Mouse (Mus musculus) thymus, postnatal 4 days (tissue): ENCODE data around the gene Chrna5.
"Not testable (repeated sequence)": the region's sequence is repeated elsewhere in the genome, so short reads cannot be mapped to it uniquely, and the experiment has no call there.

Source experiments
- DNase-seq: peaks from one replicate; pipeline ENCODE4 v3.0.0; 2021

Chrna5 gene

DNA sequence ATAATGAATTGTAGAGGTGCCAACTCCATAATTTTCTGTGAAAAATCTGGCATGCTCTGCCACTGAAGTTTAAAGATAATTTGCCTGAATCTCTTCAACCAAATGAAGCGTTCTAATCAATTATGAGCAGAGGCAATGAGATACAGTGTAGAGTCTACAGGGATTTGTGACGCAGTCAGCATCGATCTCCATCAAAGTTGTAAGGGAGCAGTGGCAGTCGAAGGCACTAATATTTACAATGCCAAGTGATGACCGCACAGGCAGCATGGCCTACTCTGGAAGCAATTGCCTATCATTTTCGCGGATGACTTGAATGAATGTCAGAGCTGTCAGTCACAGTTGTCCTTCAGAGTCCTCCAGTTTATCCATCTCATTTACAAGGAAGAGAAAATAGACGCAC lies at the start of gene Chrna5:
Gene Chrna5, plus strand, starts transcription at position 207 of the 400 bp plus-strand sequence.
- no peak for DNase-seq

DNA sequence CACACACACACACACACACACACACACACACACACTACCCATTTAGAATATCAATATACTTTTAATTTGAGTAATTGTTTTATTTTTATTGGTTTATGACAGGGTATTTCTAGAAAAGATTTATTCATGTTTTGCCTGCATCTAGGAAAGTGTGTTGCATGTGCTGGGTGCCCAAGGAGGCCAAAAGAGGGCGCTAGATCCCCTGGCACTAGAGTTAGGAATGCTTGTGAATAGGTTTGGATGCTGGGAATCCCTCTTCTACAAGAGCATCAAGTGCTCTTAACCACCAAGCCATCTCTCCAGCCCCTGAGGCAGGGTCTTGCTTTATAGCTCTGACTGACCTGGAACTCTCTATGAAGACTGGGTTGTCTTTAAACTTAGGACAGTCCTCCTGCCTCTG lies 48.9 kb upstream of the Chrna5 start:
- DNase-seq, result peak; percentile 33

DNA sequence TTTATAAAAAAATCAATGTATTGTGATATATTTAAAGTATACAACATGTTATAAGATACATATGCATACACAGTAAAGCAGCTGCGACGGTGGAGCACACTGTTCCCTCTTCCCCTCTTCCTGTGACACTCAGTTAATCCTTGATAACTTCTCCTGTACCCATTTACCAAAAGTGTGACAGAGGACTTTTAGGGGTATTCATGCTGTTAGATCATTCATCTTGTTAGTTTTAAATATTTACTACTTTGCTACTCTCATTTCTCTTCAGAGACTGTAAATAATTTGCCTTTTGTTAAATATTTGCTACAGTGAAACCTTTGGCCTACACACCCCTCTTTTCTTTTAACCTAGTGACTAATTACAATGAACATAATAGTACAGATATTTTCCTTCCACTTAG lies 48.3 kb upstream of the Chrna5 start:
- no peak for DNase-seq

DNA sequence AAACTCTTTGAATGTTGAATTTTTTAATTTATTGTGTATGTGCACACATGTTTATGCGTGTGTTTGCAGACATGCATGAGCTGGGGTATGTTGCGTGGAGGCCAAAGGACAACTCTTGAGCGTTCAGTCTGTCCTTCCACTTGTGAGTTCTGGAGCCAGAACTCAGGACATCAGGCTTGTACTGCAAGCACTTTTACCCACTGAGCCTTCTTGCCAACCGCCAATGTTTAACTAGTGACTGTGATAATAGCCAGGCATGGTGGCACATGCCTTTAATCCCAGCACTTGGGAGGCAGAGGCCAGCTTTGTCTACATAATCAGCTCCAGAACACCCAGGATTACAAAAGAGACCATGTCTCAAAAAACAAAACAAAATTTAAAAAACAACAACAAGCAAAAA lies 38.6 kb upstream of the Chrna5 start:
- DNase-seq, result no peak

DNA sequence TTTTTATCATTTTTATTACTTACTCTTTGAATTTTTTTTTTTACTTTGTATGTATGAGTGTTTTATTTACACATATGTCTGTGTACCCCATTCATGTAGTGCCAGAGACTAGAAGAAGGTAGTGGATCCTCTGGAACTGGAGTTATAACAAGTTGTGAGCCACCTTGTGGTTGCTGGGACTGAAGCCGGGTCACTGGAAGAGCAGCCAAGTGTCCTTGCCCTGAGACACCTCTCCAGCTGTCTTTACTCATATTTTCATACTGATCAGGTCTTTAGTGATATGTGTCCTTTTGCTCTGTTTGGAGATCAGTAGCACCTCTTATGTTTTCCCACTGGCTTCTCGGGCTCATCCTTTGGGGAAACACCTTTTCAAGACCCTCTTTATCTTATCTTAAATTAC lies 36.2 kb upstream of the Chrna5 start:
- no peak for DNase-seq

DNA sequence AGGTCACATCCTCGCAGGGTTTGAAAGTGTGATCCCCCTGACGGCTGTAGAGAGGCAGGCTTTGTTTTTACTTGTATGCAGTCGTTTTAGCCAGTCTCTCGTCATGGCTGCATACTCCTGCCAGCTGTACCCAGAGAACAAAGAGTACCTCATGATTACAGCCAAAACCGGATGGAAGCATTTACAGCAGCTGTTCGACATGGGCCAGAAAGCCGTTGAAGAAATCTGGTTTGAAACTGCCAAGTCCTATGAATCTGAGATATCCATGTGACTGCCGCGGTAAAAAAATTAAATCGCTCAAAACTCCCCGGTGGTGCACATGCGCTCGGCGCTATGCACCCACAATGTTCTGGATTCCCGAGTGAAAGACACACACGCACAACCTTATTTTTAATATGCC lies 34.4 kb upstream of the Chrna5 start:
- DNase-seq, result no peak

DNA sequence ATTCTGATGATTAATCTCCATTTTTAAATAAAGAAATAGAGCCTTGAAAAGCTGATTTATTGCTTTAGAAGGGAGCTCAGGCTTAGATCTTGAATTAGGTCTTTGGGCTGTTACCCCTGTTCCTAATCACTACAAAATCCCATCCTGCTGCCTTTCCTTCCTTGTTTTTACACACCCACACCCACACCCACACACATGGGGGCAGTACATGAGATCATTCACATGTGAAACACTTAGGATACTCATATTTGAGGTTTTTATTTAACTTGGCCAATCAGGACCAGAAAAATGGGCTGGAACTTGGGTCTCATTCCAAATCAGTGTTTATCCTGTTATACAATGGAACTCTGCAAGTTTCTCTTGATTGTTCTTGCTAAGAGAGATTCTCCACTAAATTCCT lies 31.2 kb upstream of the Chrna5 start:
- no peak for DNase-seq

DNA sequence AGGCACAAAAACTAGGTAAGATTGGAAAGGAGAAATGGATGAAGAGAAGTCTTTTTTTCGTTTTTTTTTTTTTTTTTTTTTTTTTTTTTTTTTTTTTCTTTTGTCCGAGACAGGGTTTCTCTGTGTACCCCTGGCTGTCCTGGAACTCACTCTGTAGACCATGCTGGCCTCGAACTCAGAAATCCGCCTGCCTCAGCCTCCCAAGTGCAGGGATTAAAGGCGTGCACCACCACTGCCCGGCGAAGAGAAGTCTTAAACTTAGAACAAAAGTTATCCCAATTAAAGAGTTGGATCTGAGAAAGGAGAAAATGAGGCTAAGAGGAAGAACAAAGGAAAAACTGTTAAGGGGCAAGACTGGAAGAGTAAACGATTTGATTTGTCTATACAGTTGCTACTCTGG lies 30.5 kb upstream of the Chrna5 start:
- not testable (repeated sequence) for DNase-seq

DNA sequence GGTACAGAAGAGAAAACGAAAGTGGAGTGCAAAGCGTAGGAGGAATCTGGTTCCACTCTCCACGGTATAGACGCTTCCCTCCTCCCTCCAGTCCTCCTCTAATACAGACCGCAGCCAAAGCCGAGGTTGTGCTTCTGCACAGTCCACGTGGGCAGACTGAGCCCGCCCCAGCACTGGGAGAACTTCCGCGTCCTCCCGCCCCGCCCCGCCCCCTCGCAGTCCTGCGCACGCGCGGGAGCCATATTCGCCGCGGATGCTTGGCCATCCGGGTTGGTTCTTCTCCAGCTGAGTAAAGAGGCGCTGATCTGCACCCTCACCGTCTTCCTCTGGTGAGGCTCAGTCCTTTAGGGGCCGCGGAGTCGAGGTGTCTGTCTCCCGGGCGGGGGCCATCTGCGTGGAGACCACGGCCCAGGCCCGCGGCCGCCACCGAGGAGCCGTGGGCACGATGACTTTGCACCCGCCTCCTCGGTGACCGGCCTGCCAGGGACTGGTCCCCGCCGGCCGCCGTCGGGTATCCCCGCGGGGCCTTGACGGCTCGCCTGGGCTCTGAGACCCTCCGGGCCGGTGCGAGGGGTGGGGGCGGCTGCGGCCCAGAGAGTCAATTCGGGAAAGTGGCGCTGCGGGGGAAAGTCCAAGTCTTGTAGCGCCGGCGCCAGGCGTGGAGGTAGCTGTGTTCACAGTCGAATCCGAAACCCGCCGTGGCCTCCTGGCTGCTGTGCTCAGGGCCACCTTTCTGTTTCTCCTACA lies 29.9 kb upstream of the Chrna5 start, which contains the start of the genes Psma4 and AY074887:
Gene Psma4, plus strand, starts transcription at position 216 of the 747 bp plus-strand sequence.
Gene AY074887, minus strand, starts transcription at position 424 of the 747 bp plus-strand sequence.
- DNase-seq, result peak; percentile 94

DNA sequence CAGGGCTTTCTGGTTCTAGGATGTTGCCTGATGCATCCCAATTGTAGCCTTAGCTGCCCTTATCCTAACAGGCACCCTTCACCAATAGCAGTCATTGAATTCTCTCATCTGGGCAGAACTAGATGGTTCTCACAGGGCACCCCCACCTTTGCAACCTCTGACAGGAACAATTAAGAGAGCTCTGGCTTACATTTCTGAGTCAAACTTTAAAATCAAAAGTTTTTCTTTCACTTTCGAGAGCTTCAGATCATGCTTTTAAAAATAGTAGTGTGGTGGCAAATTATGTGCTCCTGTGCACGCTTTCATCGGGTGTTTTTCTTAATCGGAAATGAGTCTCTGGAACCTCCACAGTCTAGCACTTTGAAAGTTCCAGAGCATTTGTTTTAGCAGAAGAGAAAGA lies 19.6 kb upstream of the Chrna5 start:
- no peak for DNase-seq

DNA sequence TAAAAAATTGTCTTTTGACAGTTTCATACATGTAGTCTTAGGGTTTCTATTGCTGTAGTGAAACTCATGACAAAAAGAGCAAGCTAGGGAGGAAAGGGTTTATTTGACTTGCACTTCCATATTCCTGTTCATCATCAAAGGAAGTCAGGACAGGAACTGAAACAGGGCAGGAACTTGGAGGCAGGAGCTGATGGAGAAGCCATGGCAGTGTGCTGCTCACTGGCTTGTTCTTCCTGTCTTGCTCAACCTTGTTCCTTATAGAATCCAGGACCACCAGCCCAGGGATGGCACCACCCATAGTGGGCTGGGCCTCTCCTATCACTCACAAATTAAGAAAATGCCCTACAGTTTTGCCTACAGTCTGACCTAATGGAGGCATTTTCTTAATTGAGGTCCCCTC lies 17.0 kb upstream of the Chrna5 start:
- no peak for DNase-seq

DNA sequence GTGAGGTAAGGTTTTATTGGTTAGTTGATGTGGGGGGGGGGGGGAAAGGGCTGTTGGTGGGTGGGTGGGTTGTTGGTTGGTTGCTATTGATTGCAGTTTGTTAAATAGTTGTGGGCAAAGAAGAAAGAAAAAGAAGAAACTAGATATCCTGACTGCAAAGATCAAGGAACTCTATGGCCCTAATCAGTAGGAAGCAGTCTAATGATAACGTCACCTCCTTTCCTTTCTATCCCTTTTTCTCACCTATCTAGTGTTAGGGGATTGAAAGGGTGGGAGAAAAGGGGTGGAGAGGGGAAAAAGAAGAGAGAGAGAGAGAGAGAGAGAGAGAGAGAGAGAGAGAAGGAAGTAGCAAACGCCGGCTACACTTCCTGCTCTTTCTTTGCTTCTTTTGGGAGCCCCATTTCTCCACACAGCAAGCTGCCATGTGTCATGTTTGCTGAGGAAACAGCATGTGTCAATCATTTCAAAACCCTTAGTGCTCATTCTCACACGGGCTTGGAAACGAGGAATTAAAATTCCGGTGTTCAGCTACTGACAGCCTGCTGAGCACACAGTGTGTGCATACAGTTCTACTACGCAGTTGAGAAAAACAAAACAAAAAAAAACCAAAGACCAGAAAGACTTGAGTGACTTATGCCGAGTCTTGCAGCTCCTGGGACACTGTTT lies 10.6 kb upstream of the Chrna5 start:
- DNase-seq, result no peak

DNA sequence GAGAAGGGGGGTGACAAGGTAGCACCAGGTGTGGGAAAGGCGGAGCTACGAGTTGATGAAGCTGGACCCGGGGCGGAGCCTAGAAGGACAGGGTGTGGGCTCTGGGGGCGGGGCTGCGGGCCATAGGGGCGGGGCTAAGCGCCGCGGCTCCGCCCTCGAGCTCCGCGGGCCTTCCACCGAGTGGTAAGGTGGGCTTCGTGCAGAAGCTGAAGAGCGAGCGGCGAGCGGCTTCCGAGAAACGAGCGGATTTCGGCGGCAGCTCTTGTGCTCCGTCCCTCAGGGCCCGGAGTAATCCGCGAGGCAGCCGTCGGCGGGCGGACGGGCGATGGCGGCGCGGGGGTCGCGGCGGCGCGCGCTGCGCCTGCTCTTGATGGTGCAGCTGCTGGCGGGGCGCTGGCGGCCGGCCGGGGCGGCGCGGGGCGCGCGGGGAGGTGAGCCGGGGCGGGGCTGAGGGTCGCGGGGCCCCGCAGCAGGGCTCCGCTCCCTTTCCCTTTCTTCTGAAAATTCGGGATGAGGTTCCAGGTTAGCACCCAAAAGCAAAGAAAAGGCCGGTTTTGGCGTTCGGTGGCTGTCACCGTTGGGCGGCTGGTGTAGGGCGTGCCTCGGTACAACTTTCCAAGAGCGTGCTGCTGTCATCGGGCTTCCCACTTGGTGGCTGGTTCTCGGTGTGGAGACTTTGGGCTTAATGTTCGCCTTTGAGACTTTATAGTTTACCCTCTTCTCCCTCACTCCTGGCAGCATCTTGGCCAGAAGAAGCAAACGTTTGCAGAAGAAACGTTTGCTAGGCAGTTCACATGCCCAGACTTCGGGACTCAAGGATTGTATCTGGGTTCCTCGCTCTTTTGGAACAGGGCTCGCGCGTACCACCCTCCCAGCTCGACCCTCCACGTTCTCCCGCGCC lies 861 bp downstream of the Chrna5 start:
- DNase-seq, result peak; percentile 64

DNA sequence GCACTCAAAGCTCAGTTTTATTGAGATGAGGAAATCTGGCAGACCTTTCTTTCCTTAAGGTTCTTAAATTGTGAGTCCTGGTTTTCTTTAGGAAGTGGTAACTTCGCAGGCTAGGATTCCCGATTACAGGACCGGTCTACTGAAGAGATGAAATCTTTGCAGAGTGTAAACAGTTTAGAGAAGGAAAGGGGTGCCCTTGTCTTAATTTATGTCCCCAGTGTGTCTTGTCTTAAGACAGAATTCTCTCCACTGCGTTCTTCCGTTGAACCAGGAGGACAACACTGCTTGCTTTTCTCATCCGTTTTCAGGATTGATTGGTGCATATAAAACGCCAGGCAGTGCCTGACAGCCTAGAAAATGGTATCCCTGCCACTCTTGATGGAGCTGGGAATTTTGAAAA lies 1.7 kb downstream of the Chrna5 start:
- no peak for DNase-seq

DNA sequence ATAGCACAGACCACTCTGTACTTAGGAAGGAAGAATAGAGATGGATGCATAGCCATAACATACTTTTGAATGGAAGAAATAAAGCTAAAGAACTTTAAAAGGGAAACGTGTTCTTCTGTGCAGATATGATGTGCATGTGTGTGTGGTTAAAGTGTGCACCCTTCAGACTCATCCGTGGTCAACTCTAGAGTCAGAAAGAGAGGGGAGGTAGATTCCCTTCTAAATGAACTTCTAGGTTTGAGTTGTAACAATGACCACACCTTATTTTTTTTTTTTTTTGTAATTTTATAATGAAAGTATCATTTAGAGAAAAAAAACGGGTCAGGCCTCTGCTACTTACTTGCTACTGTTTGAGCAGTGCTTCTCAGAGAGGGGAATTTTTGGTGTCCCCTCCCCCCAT lies 9.7 kb downstream of the Chrna5 start:
- DNase-seq, result no peak

DNA sequence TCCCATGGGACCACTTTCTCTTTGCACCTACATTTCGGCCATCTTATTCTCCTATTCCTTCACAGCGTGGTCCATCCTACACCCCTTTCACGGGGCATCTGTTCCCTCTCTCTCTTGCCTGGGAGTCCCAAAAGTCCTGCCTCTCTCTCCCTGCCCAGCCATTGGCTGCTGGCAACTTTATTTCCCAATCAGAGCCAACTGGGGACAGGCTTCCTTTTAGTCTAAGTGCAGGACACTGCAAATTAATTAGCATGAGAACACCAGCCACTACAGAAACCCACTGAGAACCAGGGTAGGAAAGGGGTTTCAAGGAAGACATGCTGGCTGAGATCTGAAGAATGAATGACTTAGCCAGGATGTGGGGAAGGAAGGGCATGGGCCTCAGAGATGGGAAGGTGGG lies 13.7 kb downstream of the Chrna5 start:
- DNase-seq, result no peak

DNA sequence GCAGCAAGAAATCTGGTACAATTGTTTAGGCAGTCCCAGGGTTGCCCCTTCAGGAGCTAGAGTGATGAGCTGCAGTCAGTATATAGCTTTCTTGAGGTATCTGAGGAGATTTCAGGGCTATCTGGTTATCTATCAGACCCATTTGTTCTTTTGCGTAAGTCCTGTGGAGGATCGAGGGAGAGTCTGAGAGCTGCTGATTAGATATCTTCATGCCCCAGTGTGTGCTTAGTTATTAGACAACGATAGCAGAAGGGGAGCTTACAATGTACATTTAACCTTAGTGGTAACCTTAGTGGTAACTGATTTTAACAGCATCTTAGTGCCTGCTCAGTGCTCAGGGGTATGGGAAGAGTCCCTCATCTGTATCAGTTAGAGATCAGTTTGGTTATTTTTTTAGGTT lies 15.0 kb downstream of the Chrna5 start:
- DNase-seq, result no peak

DNA sequence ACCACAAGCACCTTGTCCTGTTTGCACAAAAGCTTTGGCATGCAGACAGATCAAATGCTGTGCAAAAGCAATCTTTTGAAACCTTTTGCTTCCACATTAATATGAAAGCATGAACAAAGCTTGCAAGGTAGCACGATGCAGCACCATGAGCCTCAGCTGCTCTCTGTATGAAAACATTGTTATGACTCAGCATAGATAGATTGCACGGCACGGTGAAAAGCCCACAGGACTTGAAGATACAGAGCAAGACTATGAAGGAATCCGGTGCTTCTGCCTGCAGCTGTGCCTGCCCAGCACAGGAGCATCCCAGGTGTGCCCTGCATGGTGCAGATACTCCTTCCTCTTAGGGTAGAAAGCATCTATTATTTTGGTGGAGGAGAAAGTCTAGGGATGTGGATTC lies 22.9 kb downstream of the Chrna5 start:
- DNase-seq, result no peak

DNA sequence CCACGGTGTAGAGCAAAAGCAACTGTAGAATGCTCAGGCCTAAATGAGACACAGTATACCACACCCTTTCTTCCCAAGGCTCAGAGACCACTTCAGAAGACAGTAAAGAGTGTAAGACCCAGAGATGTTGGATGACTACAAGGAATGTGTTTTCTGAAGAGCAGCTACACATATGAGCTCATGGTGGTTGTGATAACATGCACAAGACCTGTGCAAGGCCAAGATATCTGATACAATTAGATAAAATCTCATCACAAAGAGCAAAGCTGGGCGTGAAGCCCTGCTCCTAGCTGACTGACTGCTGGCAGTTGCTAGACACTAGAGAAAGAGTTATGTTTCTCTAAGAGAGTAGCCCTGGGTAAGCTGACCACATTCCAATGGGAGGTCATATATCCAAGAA lies 29.0 kb downstream of the Chrna5 start:
- DNase-seq, result no peak

DNA sequence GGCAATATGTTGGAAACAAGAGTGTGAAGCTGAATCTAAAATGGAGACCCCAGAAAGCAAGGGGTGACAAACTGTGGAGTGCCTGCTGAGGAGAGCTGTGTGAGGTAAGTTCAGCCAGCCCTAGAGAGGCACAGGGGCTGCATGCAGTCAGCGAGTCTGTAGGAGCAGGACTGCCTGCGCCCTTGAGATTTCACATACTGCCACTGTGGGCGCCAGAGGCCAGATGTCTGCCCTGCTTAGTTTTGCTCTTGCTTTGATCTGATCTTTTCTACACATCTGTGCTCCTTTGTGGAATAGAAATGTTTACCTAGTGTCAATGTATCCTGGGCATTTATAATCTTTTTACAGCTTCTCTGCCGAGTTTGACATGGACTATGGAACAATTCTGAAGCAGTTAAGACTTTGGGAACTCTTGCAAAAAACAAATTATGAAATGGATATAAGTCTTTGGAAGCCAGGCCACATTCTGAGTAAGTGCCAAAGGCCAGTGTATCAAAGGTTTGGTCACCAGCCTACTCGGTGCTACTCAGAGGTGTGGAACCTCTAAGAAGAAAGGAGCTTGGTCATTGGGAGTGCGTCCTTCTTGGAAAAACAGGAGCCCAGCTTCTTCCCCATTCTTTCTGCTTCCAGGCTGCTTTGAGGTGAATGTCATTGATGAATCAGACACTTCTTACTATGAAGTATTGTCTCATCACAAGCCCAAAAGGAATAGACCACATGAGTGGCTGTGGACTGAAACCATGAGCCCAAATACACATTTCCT lies 30.1 kb downstream of the Chrna5 start:
- DNase-seq, result peak; percentile 41

DNA sequence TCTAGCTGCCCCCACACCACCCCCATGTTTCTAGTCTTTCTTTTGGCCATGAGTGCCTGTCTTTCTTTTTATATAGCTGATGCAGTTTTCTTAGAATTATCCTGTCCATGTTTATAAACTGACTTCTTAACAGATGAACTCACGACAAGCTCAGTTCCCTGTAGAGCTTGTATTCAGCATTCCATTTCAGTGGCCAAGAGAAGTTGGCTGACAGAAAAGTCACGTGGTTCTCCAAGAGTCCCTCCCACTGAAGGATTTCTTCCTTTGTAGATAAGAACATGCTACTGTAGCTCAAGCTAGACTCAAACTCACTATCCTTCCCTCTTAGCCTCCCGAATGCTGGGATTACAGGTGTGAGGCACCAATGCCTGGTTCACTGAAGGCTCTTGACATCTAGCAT lies 36.2 kb downstream of the Chrna5 start:
- no peak for DNase-seq

DNA sequence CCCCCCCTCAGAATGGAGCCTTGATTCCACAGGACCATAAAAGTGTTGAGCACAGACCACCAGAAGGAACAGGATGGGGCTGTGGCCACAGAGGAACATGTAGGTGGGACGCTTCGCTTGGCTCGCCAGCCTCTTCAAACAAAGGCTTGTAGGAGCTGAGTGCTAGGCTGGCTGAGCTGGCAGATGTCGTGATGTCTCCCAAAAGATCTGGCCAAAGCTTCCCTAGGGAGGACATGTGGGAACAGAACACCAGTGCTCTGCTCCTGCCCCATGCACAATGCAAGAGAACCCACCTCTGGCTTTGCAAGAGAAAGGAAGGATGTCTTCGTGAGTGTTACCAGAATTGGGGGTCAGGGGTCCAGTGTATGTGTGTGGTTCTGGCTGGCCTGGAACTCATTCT lies 42.6 kb downstream of the Chrna5 start:
- DNase-seq, result no peak
